Mouse (Mus musculus) gonadal fat pad, adult 2 months (tissue): ENCODE measurements around the gene Syngr2. TPM values are rescaled to one million over a fixed set of nuclear protein-coding genes. Genes with fewer than 3 reads are reported as not detected.
A peak's percentile ranks its signal among the peaks of the same experiment; 100 is the strongest.

Experiments
- DNase-seq: peaks from one replicate; pipeline ENCODE4 v3.0.0-alpha.2; 2012; ENCODE audit warnings: low read depth
- polyA plus RNA-seq: library from polyadenylated mRNA; depleted of rRNA; stranded (reverse); fragments of >200 nt; gene quantifications from 2 replicates; pipeline ENCODE4 v1.2.3, GENCODE M21; 2012; rRNA removed

Gene Syngr2
- 107 and 133 TPM in 2 replicates for polyA plus RNA-seq

DNA sequence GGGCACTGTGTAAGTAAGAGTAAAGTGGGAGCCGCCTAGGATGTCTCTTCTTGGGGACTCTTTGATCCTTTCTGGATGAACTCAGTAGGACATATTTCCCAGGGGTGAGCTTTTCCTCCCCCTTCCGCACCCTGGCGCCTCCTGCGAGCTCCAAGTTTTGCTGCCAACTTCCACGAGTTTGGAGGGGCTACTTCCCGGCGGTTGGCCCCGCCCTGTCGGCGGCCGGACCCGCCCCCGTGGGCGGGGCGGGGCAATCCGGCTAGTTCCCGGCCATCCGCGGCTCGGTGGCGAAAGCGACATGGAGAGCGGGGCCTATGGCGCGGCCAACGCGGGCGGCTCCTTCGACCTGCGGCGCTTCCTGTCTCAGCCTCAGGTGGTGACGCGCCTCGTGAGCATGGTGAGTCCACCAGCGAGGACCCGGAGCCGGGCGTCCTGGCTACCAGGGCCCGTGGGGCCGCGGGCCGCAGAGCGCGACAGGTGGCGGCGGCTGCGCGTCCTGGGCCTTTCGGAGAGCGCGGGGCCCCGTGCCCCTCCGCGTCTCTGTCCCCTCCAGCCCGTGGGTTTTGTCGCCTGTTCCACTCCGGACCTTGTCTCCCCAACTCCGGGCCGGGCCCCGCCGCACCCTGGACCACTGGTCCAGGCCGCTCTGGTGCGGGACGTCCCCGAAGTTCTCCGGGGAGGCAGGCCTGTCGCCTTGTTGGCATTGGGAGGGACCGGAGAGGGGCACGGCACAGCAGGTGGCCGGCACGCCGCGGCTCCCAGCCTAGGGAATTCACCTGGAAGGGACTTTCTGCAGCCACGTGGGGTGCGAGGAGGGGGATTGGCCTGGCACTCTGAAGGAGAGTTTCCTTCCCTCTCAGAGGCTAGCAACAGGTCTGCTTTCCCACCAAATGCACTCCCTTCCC, at the start of gene Syngr2, which contains the start of gene Gm20708:
Gene Syngr2 (plus strand): TSS at position 262 of the 905 bp plus-strand sequence.
Gene Gm20708 (plus strand): TSS at position 262 of the 905 bp plus-strand sequence.
- DNase-seq = no peak

DNA sequence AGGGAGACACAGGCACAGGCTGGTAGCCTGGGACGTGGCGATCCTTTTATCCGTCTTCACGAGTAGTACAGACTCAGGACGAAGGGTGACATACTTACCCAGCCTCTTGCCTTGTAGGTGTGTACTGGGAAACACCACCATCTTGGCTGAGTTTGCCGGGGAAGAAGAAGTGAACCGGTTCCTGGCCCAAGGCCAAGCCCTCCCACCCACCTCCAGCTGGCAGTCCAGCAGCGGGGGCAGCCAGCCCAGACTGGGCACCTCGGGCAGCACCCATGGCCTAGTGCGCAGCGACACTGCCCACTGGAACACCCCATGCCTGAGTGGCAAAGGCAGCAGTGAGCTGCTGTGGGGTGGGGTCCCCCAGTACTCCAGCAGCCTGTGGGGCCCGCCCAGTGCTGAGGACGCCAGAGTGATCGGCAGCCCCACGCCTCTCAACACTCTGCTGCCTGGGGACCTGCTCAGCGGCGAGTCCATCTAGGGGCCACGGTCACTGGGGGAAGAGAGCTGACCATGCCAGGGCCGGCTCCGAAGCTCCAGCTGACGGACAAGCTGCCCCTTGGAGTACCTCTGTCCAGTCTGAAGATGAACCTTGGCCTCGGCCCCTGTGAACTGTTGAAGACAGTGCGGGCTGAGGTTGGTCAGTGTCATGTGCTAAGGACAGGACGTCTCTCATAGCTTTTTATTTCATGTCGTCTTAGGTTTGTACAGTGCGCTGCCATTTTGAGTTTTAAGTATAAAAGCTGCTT, 48.9 kb upstream of the Syngr2 start:
- no peak for DNase-seq

DNA sequence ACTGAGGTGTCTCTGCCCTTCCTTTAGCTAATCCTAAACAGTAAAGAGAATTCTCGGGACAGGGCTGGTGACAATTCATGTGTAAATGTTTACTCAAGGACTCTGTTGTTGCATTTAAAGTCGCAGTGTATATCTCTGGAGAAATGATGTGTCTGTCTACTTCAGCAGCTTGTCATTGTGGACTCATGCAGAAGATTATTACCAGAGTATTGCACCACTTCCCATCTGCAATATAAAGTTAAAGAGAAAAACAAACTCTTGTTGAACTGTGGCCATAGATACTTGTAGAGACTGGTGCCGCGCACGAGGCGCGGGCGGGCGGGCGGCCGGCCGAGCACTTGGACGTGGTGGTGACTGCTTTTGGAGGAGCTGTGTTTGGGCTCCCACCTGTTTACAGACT, 47.7 kb upstream of the Syngr2 start:
- no peak for DNase-seq

DNA sequence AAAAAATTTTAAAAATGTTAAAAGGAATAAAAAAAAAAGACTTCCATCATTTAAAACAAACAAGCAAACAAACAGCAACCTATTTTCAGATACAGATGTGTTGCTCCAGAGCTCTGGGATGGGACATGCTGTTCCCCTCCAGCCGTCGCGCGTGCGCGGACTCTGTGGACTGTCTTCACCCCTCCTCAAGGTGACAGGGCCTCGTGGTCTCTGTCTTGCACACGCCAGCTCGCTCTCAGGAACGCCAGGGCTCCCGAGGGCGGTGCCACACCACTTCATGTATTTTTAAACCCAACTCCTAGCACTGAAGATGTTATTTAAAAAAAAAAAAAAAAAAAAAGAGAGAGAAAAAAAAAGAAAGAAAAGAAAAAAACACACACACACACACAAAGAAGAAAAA, 47.2 kb upstream of the Syngr2 start:
- no peak for DNase-seq

DNA sequence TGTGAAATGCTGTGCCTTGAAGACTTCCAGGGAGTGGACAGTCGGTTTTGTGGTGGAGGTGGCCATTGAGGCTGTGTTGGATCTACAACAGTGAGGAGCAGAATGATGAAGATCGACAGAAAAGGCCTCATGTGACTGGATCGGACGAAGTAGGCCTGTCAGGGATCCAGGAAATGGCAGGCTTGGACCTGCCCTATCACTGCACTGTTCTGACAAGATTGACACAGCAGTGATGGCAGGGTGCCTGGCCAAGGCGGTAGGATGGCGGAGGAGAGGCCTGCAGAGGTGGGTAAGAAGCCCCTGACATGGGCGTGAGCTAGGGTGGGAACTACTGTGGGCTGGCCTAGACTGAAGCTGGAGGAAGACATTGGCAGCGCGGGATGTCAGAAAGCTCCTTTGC, 45.1 kb upstream of the Syngr2 start:
- no peak for DNase-seq

DNA sequence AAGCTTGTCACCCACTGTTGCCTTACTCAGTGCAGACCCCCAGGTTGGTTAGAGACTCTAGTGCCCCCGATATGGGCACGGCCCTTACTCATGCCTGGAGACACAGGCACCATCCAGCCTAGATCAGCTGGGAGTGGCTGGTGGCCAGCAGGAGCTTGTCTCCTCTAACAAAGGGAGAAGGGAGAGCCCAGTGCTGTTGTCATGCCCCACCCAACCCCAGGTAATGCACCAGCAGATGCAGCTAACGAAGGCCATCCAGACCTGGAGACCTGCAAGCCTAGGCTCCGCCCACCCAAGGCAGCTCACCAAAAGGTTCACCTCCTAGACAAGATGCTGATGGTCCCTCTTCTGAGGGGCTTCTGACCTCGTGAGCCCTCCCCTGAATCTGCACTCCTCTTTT, 44.1 kb upstream of the Syngr2 start:
- no peak for DNase-seq

DNA sequence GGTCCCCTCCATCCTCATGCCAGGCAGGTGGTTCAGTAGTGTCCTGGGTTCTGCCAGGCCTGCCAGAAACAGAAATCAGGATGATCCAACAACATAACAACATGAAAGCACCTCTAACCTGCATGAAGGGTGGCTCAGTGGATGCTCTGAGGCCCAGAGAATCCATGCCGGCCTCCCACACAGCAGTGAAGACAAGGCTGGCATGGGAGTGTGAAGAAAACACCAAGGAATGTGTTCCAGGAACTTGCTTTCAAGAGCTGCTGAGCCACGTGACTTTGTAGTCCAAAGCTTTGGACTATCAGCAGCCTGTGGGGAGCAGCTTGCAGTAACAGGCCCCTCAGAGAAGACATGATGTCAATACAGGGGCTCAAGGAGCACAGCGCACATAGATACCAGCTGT, 43.2 kb upstream of the Syngr2 start:
- no peak for DNase-seq

DNA sequence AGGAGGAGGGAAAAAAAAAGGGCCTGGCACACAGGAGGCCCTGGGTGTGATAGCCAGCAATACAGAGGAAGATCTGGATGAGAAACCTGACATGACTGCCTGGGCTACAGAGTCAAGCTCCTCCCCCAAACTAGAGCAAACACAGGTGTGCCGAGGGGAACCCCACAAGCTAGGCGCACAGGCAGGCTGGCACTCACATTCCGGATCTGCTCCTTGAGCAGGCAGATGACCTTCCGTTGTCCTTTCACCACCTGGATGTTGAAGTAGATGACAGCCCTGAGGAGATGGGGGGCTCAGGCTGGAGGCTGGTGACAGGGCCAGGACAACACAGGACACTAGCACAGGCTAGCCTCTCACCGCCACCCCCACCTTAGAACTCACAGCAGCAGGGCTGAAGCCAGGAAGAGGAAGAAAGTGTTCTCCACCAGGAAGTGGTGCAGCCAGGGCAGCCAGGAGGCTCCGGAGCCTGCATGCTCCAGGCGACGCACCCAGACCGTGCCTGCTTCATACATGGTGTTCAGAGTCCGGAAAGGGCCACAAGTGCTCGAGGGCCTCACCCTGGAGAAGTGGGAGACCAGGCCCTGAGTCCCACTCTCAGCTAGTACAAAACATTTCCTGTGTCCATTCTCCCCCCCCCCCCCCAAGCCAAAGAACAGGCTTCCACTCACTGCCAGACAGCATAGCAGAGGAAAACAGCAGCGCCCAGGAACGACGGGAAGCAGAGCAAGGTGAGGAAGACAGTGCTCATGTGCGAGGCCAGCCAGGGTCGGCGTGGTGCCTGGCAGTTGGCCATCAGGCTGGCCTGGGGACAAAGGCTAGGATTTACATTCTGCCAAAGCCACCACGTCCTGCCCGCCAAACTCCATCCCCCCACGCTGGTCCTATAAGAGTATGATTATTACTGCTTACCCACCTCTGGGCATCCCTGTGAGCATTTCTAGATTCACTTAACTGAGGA, 40.5 kb upstream of the Syngr2 start:
- no peak for DNase-seq

DNA sequence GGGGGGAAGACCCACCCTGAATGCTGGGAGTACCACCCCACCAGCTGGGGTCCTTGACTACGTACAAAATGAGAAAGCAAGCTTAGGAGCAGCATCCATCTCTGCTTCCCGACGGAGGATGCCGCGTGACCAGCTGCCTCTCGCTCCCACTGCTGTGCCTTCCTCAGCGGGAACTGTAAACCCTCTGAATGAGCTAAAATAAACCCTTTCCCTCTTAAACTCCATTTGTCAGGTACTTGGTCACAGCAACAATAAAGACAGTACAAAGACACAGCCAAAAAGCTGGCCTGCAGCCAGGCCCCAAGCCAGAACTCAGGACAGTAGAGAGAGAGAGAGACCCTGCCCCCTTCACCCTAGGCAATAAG, 39.8 kb upstream of the Syngr2 start:
- no peak for DNase-seq

DNA sequence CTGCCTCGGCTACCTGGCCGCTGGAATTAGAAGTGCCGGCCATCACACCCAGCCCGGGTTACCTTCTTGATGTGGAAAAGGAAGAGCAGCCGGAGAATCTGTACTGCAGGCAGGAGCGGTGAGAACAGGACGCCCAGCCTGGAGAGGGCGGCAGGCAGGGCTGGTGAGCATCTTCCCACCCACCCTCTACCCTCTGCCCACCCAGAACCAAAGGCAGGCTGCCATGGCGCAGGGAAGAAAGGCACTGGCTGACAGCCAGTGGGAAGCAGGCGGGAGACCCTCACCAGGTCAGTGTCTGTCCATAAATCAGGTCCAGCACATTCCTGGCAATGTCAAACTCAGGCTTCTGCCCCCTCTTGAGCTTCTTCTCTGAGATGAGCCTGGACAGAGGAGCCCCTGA, 39.1 kb upstream of the Syngr2 start:
- DNase-seq = no peak

DNA sequence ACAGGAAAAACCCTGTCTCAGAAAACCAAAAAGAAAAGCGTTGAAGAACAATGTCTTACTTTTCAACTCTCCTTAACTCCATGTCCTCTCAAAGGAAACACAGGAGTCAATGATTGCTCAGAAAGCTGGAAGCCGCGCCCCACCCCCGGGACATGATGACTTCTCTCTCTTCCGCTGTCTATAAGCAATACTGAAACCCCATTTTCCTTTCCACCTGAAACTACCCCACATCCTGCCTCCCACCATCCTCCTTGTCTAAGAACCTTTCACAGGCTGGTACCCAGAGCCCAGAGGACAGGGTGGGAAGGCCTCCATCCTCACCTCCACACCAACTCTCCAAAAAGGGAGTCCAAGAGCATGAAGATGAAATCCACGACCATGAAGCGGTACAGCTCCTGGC, 37.1 kb upstream of the Syngr2 start:
- no peak for DNase-seq

DNA sequence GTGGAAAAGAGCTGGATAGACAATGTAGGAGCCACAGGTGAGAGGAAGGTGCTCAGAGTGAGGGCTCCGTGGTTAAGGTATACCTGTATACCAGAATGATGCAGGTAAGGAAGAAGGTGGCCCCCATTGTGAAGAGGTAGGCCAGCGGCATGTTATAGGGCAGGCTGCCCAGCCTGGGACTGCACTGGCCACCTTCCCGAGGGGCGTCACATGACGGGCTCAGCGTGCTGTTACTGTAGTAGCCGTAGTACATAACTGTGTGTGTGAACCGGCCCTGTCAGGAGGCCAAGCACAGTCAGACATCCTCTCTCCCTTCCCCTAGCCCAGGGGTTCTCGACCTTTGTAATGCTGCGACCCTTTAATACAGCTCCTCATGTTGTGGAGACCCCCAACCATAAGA, 34.5 kb upstream of the Syngr2 start:
- no peak for DNase-seq

DNA sequence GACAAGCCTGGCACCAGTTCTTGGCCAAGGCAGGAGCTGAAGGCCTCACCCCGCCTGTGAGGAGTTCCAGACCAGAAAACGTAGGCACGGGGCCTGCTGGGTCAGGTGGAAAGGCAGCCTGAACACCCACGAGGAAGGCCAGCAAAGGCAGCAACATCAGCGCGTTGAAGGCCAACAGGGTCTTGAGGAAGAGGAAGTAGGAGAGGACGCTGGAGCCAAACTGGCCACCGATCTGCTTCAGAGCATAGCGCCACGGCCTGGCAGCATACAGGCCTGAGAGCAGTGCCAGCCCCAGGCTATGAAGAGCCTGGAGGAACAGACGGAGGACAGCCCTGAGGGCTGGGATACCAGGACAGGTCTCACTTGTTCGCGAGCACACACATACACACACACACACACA, 33.9 kb upstream of the Syngr2 start:
- DNase-seq = no peak

DNA sequence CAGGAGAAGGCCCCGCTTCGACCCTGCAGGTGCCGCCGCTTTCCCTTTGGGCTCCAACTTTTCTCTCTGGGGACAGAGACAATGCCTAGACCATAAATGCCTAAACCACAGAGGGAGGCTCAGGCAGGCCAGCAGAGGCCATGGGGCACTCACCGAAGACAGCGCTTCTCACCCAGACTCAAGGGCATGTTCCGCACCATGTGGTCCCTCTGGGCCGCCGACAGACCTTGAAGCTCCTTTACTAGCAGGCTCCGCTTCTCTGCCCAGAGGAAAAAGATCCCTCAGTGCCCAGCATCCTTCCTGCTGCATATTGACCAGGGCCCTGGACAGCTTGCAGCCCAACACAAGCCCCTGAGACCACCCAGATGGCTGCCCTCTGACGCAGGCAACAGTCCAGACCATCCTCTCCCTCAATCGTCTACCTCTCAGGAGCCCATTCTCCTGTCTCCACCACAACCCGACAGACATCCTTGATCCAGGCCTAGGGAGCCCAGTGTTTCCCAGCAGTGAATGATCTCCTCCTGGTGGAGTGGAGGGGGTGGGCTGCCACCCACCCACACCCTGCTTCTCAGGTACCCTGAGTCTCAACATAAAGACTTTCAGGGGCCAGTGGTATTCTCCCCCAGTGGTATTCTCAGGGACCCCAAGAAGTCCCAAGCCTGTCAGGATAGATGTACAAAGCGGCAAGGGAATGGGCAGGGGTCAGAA, 33.2 kb upstream of the Syngr2 start:
- no peak for DNase-seq

DNA sequence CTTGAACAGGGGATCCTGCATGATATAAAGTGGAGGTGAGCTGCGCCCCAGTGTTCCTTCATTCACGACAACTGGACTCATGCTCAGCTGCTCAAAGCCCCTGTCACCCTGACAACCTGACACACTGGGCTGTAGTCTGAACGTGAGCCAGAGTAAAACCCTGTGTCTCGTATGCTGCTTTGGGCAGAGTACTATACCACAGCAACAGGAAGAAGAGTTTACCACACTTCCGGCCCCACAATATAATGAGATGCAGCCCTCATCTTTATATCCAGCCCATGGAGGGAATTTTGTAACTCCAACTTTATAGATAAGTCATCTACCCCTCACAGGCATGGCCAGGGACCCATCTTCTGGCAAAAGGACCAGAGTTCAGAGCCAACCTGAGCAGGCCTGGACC, 32.4 kb upstream of the Syngr2 start:
- no peak for DNase-seq

DNA sequence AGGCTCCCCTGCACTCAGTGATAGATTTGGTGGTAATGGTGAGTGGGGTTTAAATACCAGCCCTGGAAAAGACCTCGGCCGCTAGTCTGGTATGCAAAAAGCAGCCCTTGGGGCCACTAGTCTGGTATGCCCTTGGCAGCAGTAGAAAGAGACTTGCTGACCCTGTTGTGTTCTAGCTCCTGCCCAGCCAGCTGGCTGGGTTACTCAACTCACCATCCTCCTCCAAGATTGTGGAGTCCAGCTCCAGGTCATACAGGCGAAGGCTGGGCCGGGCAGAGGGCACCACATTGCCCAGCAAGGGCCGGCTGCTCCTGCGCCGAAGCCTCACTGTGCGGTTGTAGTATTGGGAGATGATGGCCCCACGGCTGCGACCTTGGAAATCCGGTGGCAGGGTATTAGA, 31.4 kb upstream of the Syngr2 start:
- no peak for DNase-seq

DNA sequence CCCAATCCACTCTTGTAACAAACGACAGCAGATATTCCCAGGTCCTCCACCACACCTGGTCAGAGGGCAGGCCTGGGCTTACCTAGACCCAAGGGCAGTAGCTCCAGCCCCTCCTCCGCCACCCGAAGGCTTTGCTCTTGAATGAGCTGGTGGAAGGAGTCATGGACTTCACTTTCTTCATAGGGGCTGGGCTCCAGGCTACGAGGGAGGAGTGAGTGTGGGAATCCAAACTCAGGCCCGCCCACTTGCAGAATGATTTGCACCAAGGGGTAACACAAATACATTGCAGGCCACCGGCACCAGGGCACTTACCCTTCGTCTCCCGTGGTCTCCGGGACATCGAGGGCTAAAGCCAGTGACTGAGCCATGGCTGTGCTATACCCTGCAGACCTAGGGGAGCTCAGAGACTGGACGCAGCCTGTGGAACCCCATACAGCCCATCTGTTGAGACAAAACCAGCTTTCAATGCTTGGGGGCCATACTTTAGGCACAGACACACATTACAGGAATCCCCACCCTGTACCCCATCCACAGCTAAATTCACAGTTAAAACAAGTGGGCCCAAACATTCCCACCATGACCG, 30.5 kb upstream of the Syngr2 start:
- no peak for DNase-seq

DNA sequence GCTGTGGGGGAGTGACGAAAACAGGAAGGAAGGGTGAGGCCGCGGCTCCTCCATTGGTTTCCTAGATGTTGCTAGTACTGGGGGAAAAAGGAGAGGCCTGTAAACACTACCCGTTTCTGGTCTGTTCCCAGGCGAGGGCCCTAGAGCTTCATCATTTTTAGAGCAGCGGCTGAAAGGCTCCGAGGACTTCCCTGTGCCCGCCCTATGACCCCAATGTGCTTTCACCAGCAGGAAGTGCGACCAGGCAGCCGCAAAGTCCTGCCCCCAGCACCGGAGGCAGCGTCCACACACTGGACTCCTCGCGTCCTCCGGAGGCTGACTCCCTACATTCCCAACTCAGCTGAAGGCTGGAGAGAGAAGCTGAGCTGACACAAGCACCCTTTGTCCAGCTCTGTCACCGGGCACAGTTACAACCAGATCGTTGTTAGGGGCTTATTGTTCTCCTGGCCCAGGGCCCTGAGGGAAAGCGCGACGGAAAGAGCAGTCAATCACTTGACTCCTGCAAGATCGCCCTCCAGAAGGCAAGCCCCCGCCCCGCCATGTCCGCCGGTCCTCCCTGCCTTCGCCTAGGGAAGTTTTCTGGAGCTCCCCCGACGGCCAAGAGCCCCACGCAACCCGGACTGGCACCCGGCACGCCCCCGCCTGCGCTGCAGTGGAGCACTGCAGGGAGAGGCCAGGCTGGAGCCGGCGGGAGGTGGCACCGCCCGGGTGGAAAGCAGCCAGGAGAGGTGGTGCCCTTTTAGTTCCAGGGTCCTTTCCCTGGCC, 29.9 kb upstream of the Syngr2 start:
- DNase-seq = no peak

DNA sequence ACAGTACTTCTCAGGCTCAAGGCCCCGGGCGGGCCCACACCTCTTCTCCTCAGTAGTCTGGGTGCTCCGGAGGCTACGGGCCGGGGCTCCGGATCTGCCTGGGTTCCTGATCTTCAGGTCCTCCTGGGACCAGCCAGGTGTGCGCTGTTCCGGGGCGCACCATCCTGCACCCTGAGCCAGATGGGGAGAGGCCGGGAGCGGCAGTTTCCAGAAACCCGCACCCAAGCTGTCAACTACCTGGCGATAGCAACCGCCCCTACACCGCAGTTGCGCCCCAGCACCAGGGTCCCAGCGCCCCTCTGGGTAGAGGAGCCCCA, 29.3 kb upstream of the Syngr2 start:
- DNase-seq = peak; percentile 26

DNA sequence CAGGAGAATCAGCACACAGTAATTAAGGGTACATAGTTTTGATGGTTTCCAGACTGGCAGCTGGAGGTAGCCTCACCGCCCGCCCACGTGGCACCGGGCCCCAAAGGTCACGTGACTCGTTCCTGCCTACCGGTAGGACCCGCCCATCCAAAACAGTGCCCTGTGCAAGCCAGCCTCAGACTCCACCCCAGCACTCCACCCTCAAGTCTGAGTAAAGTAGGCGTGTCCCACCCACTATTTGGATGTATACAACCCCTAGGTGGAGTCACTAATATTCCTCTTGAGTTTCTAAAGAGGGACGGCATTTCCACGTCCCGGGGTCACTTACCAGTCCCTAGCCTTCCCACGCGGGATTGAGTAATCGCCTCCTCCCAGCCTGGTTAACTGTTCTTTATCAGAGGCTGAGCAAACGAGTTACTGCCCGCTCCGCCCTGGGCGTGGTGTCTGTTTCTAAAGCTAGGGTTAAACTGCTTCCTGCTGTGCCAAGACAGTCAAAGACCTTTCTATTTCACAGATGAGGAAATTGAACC, 28.8 kb upstream of the Syngr2 start:
- DNase-seq = peak; percentile 100
